Mouse (Mus musculus): Measurements from ENCODE around the gene Ubfd1. TPM values are rescaled to one million over a fixed set of nuclear protein-coding genes. Genes with fewer than 3 reads are reported as not detected.

Gene Ubfd1
- total RNA-seq (2018; cell fraction: chromatin; rRNA removed) = 10 to 100 TPM in 23 of 26 experiments, 1 to 10 TPM in 3; 7.2 to 94.8 (median 32.1) TPM
- 10 to 100 TPM; 14.5 to 37.8 (median 27.5) TPM for total RNA-seq (2018; cell fraction: cytosol; rRNA removed)
- total RNA-seq (2018; cell fraction: nucleus; rRNA removed) = 10 to 100 TPM; 12.1 to 79.2 (median 27.6) TPM
- 22.6 to 24.5 TPM (median 23.1 TPM) in 3 replicates for polyA plus RNA-seq (2018)

DNA sequence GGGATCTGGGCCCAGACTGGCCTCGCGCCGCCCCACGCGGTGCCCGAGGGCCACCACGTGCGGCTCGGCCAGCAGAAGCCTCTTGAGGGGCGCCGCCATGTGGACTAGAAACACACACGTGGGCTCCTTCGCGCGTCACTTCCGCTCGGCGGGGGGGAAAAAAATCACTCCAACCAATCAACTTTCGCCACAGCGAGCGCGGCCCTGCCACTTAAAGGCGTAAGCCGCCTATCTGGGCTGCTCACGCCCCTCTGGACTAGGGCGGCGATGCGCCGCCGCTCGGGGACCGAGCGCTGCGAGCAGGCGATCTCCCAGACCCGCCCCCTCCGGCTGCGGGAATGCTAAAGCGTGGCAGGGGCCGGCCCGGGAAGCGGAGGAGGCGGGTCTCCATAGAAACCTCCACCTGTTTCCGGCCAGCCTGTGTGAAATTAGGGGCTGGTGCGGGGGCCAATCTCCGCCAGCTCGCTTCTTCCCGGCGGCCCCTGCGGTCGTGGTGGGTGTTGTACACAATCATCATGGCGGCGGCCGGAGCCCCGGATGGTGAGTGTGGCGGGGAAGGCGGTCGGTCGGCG, at the start of gene Ubfd1, which contains the start of gene Ears2:
Gene Ubfd1 (plus strand): TSS at position 231 of the 572 bp plus-strand sequence.
Gene Ears2 (minus strand): TSS at position 319 of the 572 bp plus-strand sequence.
- Histone ChIP-seq H3K27ac (peak within 1 kb of the TSS; percentile 57), H3K79me2 (ENCODE audit: inconsistent target) (peaks cover 40% of the 10 kb centered on the region), H3K4me3 (ENCODE audit: inconsistent target) (peak within 1 kb of the TSS; percentile 60), H3K36me3 (ENCODE audit: inconsistent target) (peaks cover 4% of the 10 kb centered on the region)
- 1% methylated on average over 60 of the region's 60 CpGs for WGBS (ENCODE audit: missing documents)

DNA sequence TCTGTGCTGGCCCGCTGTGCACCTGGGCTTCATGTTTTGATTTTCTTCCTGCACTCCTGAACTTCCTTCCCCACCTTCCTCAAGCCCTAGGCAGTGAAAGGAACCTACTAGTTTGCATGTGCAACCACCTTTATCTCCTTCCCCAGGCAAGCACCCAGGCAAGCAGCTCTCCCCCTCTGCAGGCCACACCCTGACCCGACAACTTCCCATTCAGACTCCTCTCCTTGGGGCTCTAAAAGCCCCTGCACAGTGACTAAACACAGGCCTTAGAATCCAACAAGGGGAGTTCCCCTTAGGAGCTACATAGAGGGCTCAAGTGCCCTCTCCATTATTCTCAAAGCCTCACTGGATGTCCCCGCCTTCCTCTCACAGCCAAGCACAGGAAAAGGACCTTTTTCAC, 48.7 kb upstream of the Ubfd1 start:
- peaks cover 75% of the 10 kb centered on the region for H3K79me2 ChIP-seq (ENCODE audit: inconsistent target)
- no peaks in the 10 kb centered on the region for H3K36me3 ChIP-seq (ENCODE audit: inconsistent target)
- H3K27ac ChIP-seq = no peak overlapping the region
- H3K4me3 ChIP-seq (ENCODE audit: inconsistent target) = no peak overlapping the region
- WGBS (ENCODE audit: missing documents) = 21% methylated on average over 2 of the region's 3 CpGs

DNA sequence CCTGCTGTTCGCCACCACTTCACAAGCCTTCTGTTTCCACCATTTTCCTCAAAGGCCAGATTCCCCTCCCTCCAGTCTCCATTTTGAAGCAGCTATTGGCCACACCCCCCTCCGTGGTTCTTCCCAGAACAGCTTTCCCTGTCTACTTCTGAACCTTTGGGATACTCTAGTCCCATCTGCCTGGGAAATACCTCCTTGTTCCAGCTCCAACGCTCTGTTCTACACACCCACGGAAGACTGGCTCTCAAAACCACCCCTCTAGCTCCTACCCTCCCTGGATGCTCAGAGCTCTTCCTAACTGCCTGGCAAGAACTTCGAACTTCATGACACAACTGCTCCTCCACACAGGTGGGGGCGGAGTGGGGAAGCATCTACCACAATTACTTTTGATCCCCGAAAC, 48.0 kb upstream of the Ubfd1 start:
- H3K79me2 ChIP-seq (ENCODE audit: inconsistent target) = peaks cover 67% of the 10 kb centered on the region
- no peaks in the 10 kb centered on the region for H3K36me3 ChIP-seq (ENCODE audit: inconsistent target)
- 92% methylated on average over 7 of the region's 7 CpGs for WGBS (ENCODE audit: missing documents)
- no peak overlapping the region for H3K4me3 ChIP-seq (ENCODE audit: inconsistent target)
- H3K27ac ChIP-seq = no peak overlapping the region

DNA sequence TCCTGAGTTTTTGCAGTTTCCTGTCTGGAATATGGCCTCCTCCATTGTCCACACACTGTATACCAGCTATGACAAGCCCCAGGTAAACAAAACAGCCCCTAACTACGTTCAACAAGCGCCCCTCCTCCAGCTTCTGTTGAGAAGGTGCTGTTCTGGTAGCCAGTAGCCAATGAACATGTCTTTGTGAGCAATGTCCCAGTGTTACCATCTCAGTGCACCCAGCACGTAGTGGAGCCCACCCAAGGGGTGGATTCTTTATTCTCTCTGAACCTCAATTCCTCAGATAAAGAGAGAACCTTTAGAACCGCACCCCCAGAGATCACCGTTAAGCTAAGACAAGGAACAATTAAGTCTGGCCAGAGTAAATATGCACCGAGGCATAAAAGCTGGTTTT, 46.7 kb upstream of the Ubfd1 start:
- peak overlapping the region; percentile 40 for H3K27ac ChIP-seq
- peak overlapping the region; percentile 86 for H3K4me3 ChIP-seq (ENCODE audit: inconsistent target)
- WGBS (ENCODE audit: missing documents) = 25% methylated on average over 6 of the region's 6 CpGs
- no peaks in the 10 kb centered on the region for H3K36me3 ChIP-seq (ENCODE audit: inconsistent target)
- peaks cover 55% of the 10 kb centered on the region for H3K79me2 ChIP-seq (ENCODE audit: inconsistent target)

DNA sequence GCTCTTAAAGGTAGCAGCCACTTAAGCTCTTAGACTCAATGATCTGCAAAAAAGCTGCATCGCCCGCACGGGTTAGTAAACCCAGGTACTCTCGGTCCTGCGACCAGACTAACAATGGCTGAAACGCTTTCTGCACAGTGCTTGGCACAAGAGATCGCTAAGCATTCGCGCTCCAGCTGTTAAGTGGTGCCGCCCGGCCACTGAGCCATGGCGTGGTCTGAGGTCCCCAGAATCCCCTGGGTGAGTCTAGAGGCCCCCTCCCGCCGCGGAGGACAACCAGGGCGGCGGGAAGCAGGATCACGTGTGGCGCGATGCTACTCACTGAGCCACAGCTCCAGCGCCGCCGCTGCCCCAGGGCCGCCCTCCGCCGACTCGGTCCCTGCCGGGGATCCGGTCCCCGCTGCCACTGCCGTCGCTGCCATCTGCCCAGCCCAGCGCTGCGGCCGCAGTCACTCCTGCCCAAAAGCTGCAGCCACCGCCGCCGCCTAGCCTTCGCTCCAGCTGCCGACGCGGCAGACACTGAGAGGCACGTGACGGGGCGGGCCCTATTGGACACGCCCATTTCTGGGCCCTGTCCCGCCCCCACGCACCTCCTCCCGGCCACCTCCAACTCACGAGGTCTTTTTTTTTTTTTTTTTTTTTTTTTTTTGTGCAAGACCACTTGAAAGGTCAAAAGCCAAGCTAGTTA, 46.2 kb upstream of the Ubfd1 start, which contains the start of gene Gga2:
Gene Gga2 (minus strand): TSS at position 556 of the 688 bp plus-strand sequence.
- WGBS (ENCODE audit: missing documents) = under 1% methylated on average over 47 of the region's 50 CpGs
- peaks cover 49% of the 10 kb centered on the region for H3K79me2 ChIP-seq (ENCODE audit: inconsistent target)
- H3K4me3 ChIP-seq (ENCODE audit: inconsistent target) = peak within 1 kb of the TSS; percentile 86
- peak within 1 kb of the TSS; percentile 40 for H3K27ac ChIP-seq
- no peaks in the 10 kb centered on the region for H3K36me3 ChIP-seq (ENCODE audit: inconsistent target)

DNA sequence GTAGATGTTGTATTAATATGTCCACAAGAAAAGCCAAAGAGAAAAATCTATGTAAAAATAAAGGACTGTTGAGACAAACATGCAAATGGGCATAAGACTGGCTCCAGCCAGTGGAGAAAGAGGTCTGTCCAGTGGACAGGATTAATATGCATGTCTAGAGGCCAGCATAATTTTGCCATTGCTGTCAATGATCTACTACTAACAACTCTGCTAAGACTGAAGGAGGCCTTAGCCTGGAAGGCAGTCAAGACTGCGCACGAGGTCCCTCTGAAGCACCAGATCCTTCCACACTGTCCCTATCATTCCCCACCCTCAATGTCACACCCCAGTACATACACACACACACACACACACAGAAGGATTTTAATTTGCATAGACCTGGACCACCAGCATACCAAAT, 44.8 kb upstream of the Ubfd1 start:
- Histone ChIP-seq H3K36me3 (ENCODE audit: inconsistent target) (no peaks in the 10 kb centered on the region), H3K79me2 (ENCODE audit: inconsistent target) (peaks cover 36% of the 10 kb centered on the region), H3K4me3 (ENCODE audit: inconsistent target) (no peak overlapping the region), H3K27ac (no peak overlapping the region)
- WGBS (ENCODE audit: missing documents) = 92% methylated on average over 2 of the region's 2 CpGs

DNA sequence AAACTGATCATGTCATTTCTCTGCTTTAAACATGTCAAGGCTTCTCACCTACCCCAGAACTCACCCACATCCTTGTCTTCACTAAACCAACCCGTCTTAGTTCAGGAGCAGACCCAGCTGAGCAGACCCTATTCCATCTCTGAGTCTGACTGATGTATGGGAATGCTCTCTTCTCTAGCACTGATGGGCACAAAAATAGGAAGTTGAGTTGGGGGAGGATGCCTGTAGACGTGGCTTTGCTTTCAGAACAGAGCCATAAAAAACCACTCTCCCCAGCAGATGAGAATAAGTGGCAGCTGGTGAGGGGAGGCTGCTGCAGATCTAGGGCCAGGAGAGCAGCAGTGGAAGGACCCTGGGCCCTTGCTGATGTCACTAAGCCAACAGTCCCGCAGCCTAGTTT, 33.6 kb upstream of the Ubfd1 start:
- Histone ChIP-seq H3K36me3 (ENCODE audit: inconsistent target) (no peaks in the 10 kb centered on the region), H3K4me3 (ENCODE audit: inconsistent target) (no peak overlapping the region), H3K79me2 (ENCODE audit: inconsistent target) (no peaks in the 10 kb centered on the region), H3K27ac (no peak overlapping the region)
- 46% methylated on average over 3 of the region's 3 CpGs for WGBS (ENCODE audit: missing documents)

DNA sequence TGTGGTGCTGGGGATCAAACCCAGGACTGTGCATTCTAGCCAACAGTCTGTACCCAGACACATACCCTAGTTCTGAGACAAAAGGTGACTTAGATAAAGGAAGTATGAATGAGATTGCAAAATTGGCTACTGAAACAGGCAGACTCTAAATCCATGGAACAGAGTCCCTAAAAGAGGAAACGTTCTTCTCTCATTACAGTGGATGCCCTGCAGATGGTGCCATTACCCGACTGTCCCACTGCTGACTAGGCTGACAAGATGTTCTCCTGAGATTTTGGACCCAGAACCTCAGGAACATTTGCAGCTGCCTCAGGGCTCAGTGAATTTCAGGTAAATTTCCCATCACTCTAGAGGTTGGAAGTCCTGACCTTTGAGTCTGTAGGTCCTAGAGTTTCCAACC, 32.6 kb upstream of the Ubfd1 start:
- no peaks in the 10 kb centered on the region for H3K36me3 ChIP-seq (ENCODE audit: inconsistent target)
- 0% methylated on average over 2 of the region's 2 CpGs for WGBS (ENCODE audit: missing documents)
- no peaks in the 10 kb centered on the region for H3K79me2 ChIP-seq (ENCODE audit: inconsistent target)
- no peak overlapping the region for H3K27ac ChIP-seq
- H3K4me3 ChIP-seq (ENCODE audit: inconsistent target) = no peak overlapping the region

DNA sequence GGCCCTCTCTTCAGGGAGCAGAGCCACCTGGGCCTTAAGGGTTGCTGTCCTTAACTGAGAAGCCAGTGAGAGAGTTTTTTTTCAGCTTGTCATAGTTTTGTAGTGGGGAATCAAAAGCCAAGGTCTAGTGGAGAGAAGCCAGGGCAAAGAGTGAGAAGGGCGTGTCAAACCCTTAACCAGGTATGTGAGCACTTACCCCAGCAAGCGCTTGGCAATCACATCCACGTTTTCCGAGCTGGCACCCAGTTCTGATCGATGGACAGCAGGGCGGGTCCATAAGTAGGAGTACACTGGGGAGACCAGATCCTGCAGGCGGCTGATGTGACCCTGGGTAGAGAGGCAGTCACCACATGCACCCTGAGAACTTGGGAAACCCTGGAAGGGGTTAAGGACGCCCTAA, 22.9 kb upstream of the Ubfd1 start:
- no peak overlapping the region for H3K4me3 ChIP-seq (ENCODE audit: inconsistent target)
- no peaks in the 10 kb centered on the region for H3K79me2 ChIP-seq (ENCODE audit: inconsistent target)
- WGBS (ENCODE audit: missing documents) = 95% methylated on average over 8 of the region's 8 CpGs
- no peak overlapping the region for H3K27ac ChIP-seq
- H3K36me3 ChIP-seq (ENCODE audit: inconsistent target) = no peaks in the 10 kb centered on the region

DNA sequence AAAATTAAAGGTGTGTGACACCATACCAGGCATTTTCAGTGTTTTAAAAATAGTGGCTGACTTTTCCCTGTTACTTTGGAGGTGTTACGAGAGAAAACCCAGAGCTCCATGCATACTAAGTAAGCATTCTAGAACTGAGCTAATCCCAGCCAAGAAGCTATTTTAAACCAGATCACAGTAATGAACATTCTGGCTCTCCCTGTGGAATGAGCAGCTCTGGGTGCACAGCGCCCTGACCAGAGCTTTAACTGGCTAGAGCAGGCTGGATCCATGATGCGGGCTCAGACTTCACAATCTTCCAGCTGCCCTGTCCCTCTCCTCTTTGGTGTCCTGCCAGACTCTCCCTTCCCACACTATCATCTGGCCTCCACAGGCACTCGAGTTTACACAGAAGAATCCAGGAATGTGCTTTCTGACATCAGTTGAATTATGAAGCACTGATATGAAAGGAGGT, 21.8 kb upstream of the Ubfd1 start:
- no peaks in the 10 kb centered on the region for H3K79me2 ChIP-seq (ENCODE audit: inconsistent target)
- no peak overlapping the region for H3K4me3 ChIP-seq (ENCODE audit: inconsistent target)
- H3K27ac ChIP-seq = no peak overlapping the region
- 93% methylated on average over 4 of the region's 4 CpGs for WGBS (ENCODE audit: missing documents)
- H3K36me3 ChIP-seq (ENCODE audit: inconsistent target) = no peaks in the 10 kb centered on the region

DNA sequence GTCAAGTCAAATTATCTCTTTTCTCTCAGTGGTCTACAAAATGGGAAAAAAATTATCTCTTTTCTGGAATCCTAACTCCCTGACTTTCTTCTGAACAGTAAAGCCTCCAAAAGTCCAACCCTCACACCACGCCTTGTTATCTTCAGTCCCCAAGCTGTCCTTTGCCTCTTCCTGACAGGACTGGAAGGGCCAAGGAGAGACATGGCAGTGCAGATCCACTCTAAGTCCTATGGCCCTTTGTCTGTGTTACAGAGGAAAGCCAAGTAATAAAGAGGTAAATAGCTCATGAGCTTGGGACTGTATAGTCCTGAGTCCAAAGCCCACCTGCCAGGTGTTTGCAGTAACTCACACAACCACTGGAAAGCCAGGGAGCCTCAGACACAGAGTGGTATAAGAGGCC, 21.3 kb upstream of the Ubfd1 start:
- no peak overlapping the region for H3K4me3 ChIP-seq (ENCODE audit: inconsistent target)
- 100% methylated on average over 1 of the region's 1 CpGs for WGBS (ENCODE audit: missing documents)
- H3K79me2 ChIP-seq (ENCODE audit: inconsistent target) = no peaks in the 10 kb centered on the region
- no peaks in the 10 kb centered on the region for H3K36me3 ChIP-seq (ENCODE audit: inconsistent target)
- H3K27ac ChIP-seq = no peak overlapping the region

DNA sequence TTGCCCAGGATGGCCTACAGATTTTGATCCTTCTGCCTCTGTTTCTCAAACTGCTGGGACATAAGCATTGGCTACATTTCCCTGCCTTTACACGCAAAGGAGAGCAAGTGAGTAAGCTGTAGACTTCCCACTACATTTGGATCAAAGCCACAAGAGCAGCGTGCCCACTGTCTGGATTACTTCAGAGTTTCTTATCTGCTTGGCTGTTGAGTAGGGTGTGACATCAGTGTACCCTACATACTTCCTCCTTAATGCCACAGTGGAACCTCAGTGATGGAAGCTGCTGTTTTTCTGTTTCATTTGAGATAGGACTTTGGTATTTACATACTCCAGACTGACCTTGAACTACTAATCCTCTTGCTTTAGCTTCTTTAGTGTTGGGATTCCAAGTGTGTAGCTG, 20.2 kb upstream of the Ubfd1 start:
- WGBS (ENCODE audit: missing documents) = 17% methylated on average over 2 of the region's 2 CpGs
- Histone ChIP-seq H3K4me3 (ENCODE audit: inconsistent target) (no peak overlapping the region), H3K36me3 (ENCODE audit: inconsistent target) (no peaks in the 10 kb centered on the region), H3K79me2 (ENCODE audit: inconsistent target) (no peaks in the 10 kb centered on the region), H3K27ac (no peak overlapping the region)

DNA sequence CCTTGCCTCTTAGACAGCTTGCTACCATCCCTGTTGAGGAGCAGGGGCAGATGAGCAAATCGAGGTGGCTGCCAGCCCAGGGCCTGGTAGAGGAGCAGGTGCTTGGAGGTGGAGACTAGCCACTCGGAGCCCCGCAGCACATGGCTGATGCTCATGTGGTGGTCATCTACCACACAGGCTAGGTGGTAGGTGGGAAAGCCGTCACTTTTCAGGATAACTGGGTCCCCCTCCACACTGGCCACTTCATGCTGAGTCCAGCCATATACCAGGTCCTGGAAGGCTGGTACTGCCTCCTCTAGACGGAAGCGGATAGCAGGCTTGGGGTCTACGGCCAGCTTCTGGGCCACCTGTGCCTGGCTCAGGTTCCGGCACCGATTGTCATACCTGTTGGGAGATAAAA, 18.8 kb upstream of the Ubfd1 start:
- no peak overlapping the region for H3K27ac ChIP-seq
- WGBS (ENCODE audit: missing documents) = 100% methylated on average over 9 of the region's 9 CpGs
- no peaks in the 10 kb centered on the region for H3K79me2 ChIP-seq (ENCODE audit: inconsistent target)
- no peak overlapping the region for H3K4me3 ChIP-seq (ENCODE audit: inconsistent target)
- H3K36me3 ChIP-seq (ENCODE audit: inconsistent target) = no peaks in the 10 kb centered on the region

DNA sequence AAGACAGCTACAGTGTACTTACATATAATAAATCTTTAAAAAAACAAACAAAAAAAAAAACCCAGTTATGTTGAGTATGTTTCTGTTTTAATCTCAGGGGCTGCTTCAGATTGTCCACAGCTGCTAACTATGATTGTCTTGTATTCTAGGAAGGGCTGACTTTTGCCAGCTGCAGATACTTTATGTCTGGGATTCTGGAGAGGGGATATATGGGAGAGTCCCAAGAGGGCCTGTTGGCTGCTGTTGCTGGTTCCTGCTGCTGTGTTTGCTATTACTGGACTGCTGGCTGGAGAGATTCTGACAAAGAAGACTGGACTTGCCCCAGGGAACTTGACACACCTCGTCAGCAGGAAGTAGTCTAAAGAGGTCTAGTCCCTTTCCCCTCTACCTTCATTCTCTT, 16.1 kb upstream of the Ubfd1 start:
- WGBS (ENCODE audit: missing documents) = 92% methylated on average over 1 of the region's 1 CpGs
- Histone ChIP-seq H3K4me3 (ENCODE audit: inconsistent target) (no peak overlapping the region), H3K79me2 (ENCODE audit: inconsistent target) (no peaks in the 10 kb centered on the region), H3K36me3 (ENCODE audit: inconsistent target) (no peaks in the 10 kb centered on the region), H3K27ac (no peak overlapping the region)

DNA sequence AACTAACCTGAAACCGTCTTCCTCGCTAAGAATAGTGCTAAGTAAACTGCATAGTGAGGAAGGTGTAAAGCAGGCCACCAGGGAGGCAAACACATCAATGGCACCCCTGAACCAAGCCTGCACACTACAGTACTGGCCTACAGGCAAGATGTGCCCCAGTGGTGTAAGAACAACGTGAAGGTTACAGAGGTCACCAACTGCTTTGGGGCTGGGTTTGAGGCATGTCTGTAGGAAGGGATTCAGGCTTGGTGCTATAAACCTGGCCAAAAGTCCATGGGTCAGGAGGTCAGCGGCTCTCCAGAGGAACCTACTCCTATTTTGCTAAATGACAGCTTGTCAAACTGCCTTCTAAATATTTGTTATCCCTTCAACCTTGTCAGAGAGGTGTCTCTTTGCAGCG, 10.3 kb upstream of the Ubfd1 start:
- 93% methylated on average over 5 of the region's 5 CpGs for WGBS (ENCODE audit: missing documents)
- Histone ChIP-seq H3K4me3 (ENCODE audit: inconsistent target) (no peak overlapping the region), H3K36me3 (ENCODE audit: inconsistent target) (no peaks in the 10 kb centered on the region), H3K27ac (no peak overlapping the region), H3K79me2 (ENCODE audit: inconsistent target) (no peaks in the 10 kb centered on the region)

Measured in macrophage (primary cell).